Mouse (Mus musculus) retina, postnatal 7 days (tissue): ENCODE results near the gene Aldh3b1.

ENCODE experiments used
- DNase-seq: peaks from one replicate; pipeline ENCODE4 v3.0.0-alpha.2; 2012; ENCODE audit warnings: low read depth, low spot score

Aldh3b1 gene

GRCm38 (mm10) chr19:3882214-3882613 lies 47.4 kb downstream of the Aldh3b1 start:
- DNase-seq = no peak

GRCm38 (mm10) chr19:3880054-3880848 lies 49.4 kb downstream of the Aldh3b1 start:
- no peak for DNase-seq

GRCm38 (mm10) chr19:3875045-3875444 lies 54.6 kb downstream of the Aldh3b1 start:
- no peak for DNase-seq

- no peak for DNase-seq
Observed at GRCm38 (mm10) chr19:3872373-3872772, 57.2 kb downstream of the Aldh3b1 start.

- DNase-seq = no peak
Observed at GRCm38 (mm10) chr19:3871468-3871867, 58.1 kb downstream of the Aldh3b1 start.

- no peak for DNase-seq
Observed at GRCm38 (mm10) chr19:3868290-3868689, 61.3 kb downstream of the Aldh3b1 start.

- DNase-seq = no peak
Observed at GRCm38 (mm10) chr19:3864960-3865359, 64.6 kb downstream of the Aldh3b1 start.
